Mouse (Mus musculus) megakaryocyte, embryonic 14.5 days (primary cell): Measurements from ENCODE around the gene Egfl7.

Experiments used
- FLI1 ChIP-seq: IDR thresholded peaks from 2 replicates; pipeline ENCODE4 v1.6.1; 2012; ENCODE audit warnings: low read length, inconsistent platforms, mixed read lengths
- GATA1 ChIP-seq: IDR thresholded peaks from 3 replicates; pipeline ENCODE4 v1.6.1; 2012; ENCODE audit warnings: mixed read lengths, low read length, inconsistent platforms, borderline replicate concordance

DNA sequence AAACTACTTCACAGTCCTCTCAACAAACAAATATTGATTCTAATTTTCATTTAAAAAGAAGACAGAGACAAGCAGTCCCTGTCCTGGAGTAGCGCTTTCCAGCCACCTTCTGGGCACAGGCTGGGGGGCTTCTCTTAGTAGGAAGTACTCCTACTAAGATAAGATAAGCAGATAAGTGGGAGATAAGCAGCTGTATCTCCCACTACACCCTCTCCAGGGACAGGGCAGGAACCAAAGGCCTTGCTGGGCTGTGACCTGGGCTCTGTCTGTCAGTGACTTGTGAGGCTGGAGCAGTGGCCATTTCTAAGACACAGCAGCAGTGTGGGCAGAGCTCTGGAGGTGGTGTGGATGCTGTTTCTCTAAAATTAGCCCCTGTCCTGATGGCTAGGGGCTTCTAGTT, 4.4 kb upstream of the Egfl7 start:
- TF ChIP-seq GATA1 (no peak), FLI1 (no peak)
